In the genomic region with DNA sequence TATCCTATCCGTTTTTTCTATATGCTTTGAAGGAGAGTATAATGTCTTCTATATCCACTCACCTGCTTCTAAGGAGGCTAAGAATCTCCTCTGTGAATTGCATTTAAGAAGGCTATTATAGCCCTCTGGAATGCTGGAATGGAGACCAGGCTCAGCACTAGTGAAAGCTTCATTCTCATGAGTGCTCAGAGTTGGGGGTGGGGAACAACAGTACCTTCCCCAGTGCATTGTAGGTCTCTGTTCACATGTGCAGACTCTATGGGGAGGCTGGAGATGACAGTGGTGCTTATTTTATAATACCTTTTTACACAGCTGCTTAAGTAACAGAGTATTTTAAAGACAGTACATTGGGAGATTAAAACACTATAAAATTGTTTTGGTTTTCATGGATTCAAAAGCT, we compare ENCODE assay signal across 24 mouse cellular contexts.
"Had no signal": no experiment of that assay in that cellular context is flagged by ENCODE, and none has a peak within 500 bp of the region (broad histone marks: within the 10 kb centered on the region; RNA-seq: fewer than 3 reads in every experiment).

No protein-coding gene starts in this region.

- H3K9ac ChIP-seq: heart, embryonic 12.5 days; hindbrain, embryonic 12.5 days; hindbrain, embryonic 14.5 days; limb, embryonic 12.5 days had no signal

- ATAC-seq: hindbrain, embryonic 16.5 days; intestine, embryonic 16.5 days had no signal

- H3K4me2 ChIP-seq: heart, embryonic 12.5 days; hindbrain, embryonic 12.5 days; hindbrain, embryonic 14.5 days; limb, embryonic 12.5 days; liver, embryonic 11.5 days had no signal

- H3K27ac ChIP-seq: gastrocnemius, adult 2 months; heart, embryonic 10.5 days; hindbrain, embryonic 10.5 days; hindbrain, embryonic 12.5 days; hindbrain, embryonic 14.5 days; layer of hippocampus, adult 2 months; left cerebral cortex, adult 2 months; limb, embryonic 10.5 days; limb, embryonic 12.5 days had no signal

- H3K36me3 ChIP-seq: heart, embryonic 10.5 days; heart, embryonic 12.5 days; hindbrain, embryonic 10.5 days; hindbrain, embryonic 12.5 days; limb, embryonic 10.5 days; limb, embryonic 12.5 days had no signal

- H3K27me3 ChIP-seq: heart, embryonic 12.5 days; hindbrain, embryonic 12.5 days; limb, embryonic 12.5 days had no signal

- DNase-seq: gastrocnemius, adult 2 months; gastrocnemius, postnatal 10 days; gastrocnemius, postnatal 25 days; heart, adult 18-20 months; heart, postnatal 10 days; heart, postnatal 4 days; kidney, adult 11 months; kidney, adult 8-10 months; kidney, postnatal 10 days; kidney, postnatal 25 days; kidney, postnatal 4 days; liver had no signal

- H3K9me3 ChIP-seq: heart, embryonic 10.5 days; heart, embryonic 12.5 days; hindbrain, embryonic 10.5 days; hindbrain, embryonic 12.5 days; limb, embryonic 10.5 days; limb, embryonic 12.5 days had no signal

- H3K4me3 ChIP-seq: gastrocnemius, adult 2 months; heart, embryonic 10.5 days; heart, embryonic 12.5 days; hindbrain, embryonic 10.5 days; hindbrain, embryonic 12.5 days; layer of hippocampus, adult 2 months; left cerebral cortex, adult 2 months; limb, embryonic 10.5 days; limb, embryonic 12.5 days had no signal

- H3K4me1 ChIP-seq: heart, embryonic 10.5 days; heart, embryonic 12.5 days; hindbrain, embryonic 10.5 days; hindbrain, embryonic 12.5 days; limb, embryonic 10.5 days; limb, embryonic 12.5 days had no signal
